Mouse (Mus musculus): ENCODE results near the gene Rab42. TPM values are rescaled to one million over a fixed set of nuclear protein-coding genes. Genes with fewer than 3 reads are reported as not detected.

Rab42 gene
- total RNA-seq, 2 experiments from 2014 or later: 1.2 to 1.5 TPM

DNA sequence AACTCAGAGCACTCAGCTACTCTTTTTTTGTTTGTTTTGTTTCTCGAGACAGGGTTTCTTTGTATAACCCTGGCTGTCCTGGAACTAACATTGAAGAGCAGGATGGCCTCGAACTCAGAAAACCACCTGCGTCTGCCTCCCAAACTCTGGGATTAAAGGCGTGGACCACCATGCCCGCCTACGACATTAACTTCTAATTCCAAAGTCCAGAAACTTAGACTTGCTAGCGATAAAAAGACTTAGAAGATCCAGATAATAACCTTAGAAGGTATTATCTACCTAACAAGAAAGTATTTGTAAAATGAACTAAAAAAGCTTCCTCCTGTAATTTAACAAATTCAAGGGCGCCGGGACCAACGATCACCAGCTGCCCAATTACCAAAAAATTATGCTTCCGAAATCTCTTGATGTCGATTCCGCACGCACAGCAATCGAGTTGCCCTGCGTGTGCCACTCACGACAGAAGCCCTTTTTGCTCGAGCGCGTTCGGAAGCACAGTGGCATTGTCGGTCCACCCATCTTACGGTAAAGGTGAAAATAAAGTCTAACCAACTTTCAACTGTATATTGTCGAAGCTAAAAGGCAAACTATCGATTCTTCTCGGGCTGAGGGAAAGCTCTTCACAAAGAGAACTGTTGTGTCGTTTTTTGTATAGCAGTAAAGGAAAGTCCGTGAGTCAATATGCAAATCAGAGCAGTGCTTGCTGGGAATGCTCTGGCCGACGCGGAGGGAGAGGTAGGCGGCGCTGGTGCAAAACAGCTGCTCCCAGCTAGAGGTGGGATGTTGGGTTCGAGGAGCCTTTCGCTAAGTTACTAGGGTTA lies 33.2 kb downstream of the Rab42 start:
- peak; percentile 86 for DNase-seq

DNA sequence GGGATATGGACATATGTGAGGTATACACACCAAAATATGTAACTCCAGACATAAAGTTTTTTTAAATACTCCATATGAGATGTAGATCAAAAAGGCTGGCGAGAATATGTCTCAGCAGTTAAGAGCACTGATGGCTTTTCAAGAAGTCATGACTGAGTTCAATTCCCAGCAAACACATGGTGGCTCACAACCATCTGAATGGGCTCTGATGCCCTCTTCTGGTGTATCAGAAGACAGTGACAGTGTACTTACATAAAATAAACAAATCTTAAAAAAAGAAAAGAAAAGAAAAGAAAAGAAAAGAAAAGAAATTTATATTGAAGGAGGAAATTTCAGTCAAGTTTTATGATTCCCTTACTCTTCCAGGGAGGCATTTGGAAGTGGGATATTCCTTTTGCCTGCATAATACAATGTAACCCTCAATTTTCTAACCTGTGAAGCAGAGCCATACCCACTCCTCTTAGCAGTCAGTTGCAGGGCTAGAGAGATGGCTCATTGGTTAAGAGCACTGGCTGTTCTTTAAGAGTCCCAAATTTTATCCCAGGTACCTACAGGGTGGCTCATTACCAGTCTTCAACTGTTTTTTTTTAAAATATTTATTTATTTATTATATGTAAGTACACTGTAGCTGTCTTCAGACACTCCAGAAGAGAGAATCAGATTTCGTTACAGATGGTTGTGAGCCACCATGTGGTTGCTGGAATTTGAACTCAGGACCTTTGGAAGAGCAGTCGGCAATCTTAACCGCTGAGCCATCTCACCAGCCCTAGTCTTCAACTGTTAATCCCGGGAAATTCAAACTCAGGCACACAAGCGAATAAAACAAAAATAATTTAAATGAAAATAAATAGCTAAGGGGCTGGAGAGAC lies 34.1 kb downstream of the Rab42 start:
- no peak for DNase-seq

DNA sequence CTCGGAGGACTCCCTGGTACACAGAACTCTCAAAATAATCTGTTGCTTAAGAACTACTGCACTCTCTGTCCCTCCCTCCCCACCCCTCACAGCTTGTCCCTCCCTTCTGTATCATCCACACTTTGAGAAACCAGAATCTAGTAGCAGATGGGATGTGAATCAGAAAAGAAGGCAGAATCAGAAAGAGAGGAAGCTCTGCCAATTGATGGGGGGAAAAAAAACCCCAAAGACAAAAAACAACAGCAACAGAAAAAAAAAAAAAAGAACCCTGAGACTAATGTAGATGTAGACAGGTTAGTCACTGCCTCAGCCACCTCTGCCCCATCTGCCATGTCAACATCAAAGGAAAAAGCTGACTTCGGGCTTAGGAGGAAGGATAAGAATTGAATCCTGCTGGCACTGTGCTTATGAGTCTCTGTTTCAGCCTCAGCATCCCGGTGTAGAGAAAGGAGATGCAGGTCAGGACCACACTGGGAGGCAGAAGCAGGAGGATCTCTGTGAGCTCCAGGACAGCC lies 36.3 kb downstream of the Rab42 start:
- DNase-seq: no peak

DNA sequence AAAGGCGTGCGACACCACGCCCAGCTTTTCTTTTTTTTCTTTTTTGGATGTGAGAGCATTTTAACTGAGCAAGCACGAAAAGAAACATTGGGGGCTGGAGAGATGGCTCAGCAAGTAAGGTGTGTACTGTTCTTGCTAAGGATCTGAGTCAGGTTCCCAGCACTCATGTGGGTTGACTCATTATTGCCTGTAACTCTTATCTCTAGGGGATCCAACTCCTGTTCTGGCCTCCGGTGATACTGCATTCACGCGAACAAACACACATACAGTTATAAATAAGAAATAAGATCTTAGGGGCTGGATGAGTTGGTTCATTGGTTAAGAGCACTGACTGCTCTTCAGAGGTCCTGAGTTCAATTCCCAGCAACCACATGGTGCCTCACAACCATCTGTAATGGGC lies 39.9 kb downstream of the Rab42 start:
- DNase-seq: no peak

DNA sequence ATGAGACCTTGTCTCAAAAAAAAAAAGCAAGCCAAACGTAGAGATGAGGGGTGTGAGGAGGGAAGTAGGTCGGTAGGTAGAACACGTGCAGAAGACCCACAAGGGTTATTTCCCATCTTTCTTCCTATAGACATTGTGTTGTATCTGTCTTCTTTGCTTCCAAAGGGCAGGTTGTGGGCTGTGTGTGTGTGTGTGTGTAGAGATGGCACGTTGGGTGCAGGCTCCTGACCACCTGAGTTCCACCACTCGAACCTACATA lies 40.9 kb downstream of the Rab42 start:
- no peak for DNase-seq

DNA sequence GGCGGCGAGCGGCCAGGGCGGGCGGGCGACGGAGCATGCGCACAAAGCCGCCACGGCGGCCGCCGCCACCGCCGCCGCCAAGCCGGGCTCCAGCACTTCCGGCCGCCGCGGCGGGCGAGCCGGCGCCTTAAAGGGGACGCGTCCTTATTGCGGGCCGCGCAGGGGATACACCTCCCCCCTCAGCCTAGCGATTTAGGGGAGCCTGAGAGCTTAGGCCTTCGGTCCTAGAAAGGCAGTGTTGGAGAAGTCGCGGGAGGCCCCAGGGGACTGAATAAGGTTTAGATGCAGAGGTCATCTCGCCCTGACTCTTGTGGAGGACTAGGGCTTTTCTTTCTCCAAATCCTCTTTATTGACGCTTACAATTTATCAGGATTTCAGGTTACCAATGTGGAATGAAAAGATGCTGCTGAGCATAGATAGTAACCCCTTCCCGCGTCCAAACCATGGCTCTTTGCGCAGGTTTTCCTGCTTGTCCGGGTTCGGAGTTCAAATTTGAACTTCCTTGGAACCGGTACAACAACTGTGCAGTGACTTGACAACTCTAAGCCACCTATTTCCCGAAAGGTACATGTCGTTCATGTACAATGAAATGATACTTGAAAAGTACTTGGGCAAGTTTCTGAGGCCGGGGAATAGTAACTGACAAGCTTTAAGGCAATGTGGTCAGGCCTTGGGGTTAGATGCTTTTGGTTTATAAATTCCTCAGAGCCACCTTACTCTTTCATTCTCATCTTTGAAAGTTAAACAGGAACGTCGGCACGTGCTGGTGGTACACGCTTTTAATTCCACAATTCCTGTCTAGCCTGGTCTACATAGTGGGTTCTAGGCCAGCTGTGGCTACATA lies 41.4 kb downstream of the Rab42 start, which contains the start of gene Gmeb1:
Gene Gmeb1, minus strand, starts transcription at position 89 of the 844 bp plus-strand sequence.
- peak; percentile 81 for DNase-seq

DNA sequence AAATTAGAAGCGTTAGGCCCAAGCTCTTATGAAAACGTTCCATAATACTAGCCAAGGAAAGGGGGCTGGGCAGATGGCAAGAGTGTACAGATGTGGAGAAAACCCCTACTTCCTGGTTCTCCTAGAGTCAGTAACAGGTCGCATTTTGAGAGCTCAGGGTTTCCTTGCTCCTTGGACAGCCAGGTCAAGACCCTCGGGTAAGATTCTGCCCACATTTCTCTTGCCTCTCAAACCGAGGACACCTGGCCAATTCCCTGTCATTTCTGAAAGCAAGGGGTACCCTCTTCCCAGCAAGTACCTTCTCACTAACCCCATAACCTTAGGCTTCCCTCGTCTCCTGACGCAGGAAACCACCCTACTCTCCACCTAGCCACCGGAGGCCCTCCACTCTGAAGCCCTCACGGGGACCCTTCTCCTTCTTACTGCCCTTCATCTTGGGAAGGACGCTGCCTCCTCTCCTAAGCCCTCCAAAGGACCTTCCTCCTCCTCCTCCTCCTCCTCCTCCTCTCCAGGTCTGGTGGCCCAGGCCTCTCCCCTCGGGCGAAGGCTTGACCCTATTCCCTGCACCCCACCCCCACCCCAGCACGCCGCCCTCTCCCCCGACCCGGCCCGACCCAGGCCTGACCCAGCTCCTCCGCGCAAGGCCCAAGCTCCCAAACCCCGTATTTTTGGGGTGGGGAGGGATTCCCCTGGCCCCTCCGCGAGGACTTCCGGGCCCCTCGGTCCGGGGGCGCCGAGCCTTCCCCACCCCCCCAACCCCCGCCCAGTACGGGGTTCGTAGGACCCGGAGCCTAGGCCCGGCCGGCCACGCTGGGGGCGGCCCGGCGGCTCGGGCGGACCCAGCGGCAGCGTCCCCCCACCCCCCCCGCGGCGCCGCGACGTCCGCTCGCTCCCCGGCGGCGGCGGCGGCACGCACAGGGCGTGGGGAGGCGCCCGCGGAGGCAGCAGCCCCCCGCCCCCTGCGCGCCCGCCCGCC lies 42.5 kb downstream of the Rab42 start:
- peak; percentile 63 for DNase-seq

DNA sequence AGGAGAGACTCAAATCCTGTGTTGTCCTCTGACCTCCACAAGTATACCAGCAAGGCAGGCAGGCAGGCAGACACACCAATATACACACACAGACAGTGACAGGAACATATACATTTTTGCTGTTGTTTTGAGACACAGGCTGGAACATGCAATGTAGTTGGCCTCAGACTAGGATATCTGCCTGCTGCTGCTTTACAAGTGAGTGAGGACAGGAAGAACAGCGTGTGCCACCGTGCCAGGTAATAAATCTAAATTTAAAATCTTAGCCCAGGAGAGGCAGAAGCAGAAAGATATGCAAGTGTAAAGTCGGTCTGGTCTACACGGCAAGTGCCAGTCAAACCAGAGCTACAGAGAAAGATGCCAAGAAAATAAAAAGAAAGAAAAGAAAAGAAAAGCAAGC lies 43.9 kb downstream of the Rab42 start:
- no peak for DNase-seq

DNA sequence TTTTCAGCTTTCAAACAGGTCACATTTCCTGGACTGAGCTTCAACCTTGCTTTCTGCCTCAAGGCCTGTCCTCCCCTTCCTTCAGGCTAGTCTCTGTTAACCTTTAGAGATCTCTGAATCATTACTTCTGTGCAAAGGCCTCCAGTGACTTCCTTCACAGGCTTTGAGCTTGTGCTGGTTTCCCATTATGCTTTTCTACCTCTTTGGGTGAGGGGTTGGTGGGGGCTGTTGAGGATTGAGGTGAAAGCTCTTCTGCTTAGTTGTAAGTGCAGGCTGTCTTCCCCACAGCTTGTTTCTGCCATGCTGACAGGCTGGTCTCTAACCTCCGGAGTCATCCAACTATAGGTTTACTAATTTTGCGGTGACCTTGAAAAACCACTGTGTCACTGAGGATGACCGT lies 46.8 kb downstream of the Rab42 start:
- DNase-seq: no peak

DNA sequence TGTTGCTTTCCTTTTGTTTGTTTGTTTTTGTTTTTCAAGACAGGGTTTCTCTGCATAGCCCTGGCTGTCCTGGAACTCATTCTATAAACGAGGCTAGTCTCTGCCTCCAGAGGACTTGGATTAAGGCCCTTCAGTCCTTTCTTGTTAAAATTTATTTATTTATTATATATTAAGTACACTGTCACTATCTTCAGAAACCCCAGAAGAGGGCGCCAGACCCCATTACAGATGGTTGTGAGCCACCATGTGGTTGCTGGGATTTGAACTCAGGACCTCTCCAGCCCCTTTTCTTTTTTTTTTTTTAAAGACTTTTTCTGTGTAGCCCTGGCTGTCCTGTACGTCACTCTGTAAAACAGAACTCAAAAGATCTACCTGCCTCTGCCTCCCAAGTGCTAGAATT lies 48.2 kb downstream of the Rab42 start:
- no peak for DNase-seq

DNA sequence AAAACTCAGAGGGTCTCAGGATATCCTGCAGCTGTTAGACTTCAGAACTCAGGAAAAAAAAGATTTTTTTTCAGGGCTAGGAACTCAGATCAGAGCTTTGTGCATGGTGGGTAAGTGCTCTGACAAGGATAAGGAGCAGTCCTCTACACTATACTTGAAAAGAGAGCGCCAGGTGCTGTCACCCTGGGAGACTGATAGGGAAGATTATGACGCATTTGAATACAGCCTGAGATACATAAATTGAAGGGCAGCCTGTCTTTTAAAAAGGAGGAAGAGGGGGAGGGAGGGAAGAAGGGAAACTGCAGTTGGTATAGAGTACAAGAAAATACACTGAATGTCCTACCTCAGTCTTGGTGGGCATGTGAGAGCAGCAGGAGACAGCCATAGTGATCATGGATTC lies 49.6 kb downstream of the Rab42 start:
- DNase-seq: no peak

DNA sequence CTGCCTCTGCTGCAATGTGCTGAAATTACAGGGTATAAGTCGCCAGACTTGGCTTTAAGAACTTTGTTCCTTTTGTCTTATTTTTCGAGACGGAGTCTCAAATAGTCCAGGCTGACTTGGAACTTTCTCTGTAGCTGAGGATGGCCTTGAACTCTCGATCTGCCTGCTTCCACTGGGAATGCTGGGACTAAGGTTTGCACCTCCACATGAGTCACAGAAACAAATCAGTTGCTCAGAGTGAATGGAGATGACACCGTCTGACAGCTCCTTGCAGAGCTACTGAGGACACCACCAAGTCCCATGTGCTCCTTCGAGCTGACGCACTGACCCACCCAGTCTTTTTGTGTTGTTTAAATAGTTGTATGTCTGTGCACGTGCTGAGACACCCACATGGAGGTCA lies 50.1 kb downstream of the Rab42 start:
- DNase-seq: no peak

Other genes starting within 250 kb of the Rab42 start
- under 1 TPM; 0.11 to 0.12 TPM for gene Gm10300, start 228.7 kb downstream of the Rab42 start, total RNA-seq (2021)
- 100 to 1,000 TPM in 1 of 2 experiments, 10 to 100 TPM in 1; 88.1 to 142 TPM for gene Epb41, start 228.1 kb downstream of the Rab42 start, total RNA-seq (2021)
- under 1 TPM; 0.45 to 0.54 TPM for gene Oprd1, start 158.9 kb downstream of the Rab42 start, total RNA-seq (2021)
- 10 to 100 TPM; 48.2 to 51.9 TPM for gene Ythdf2, start 91.1 kb downstream of the Rab42 start, total RNA-seq (2021)
- gene Gmeb1, start 41.8 kb downstream of the Rab42 start, total RNA-seq (2021): 10 to 100 TPM; 19.4 to 21.1 TPM
- gene Taf12, start 29.0 kb downstream of the Rab42 start, total RNA-seq (2021): 10 to 100 TPM; 20.2 to 23.8 TPM
- 10 to 100 TPM; 33.5 to 39.1 TPM for gene Trnau1ap, start 26.2 kb upstream of the Rab42 start, total RNA-seq (2021)
- 10 to 100 TPM; 25.1 to 25.3 TPM for gene Rcc1, start 50.2 kb upstream of the Rab42 start, total RNA-seq (2021)
- gene Phactr4, start 119.1 kb upstream of the Rab42 start, total RNA-seq (2021): 10 to 100 TPM; 30.2 to 37.6 TPM
- gene Med18, start 160.5 kb upstream of the Rab42 start, total RNA-seq (2021): 10 to 100 TPM; 10.3 to 11.0 TPM
- gene Sesn2, start 207.1 kb upstream of the Rab42 start, total RNA-seq (2021): 1 to 10 TPM; 3.9 to 4.2 TPM
- gene Atpif1, start 230.3 kb upstream of the Rab42 start, total RNA-seq (2021): 100 to 1,000 TPM; 626 to 671 TPM
- gene Dnajc8, start 232.2 kb upstream of the Rab42 start, total RNA-seq (2021): 10 to 100 TPM; 77.0 to 79.0 TPM